Comparison of ENCODE assay signal across 20 mouse cellular contexts in the genomic region with DNA sequence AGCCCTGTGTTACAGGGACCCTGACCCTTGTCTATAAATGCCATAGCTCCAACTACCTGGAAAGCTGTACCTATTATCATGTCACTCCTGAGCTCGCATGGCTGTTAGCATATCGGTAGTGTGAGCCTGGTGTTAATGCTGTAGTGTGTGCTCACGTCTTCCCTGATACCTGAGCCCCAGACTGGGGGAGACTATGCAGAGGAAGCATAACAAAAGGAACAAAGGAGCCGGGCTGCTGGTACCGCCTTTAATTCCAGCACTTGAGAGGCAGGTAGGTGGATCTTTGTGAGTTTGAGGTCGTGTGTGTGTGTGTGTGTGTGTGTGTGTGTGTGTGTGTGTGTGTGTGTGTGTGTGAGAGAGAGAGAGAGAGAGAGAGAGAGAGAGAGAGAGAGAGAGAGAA. TPM values are rescaled to one million over a fixed set of nuclear protein-coding genes. Genes with fewer than 3 reads are reported as not detected.
DNase-seq lines count a peak whose midpoint lies in the region; TF ChIP-seq lines count a peak whose summit lies in the region.
"Had no signal": no experiment of that assay in that cellular context is flagged by ENCODE, and none has a peak within 500 bp of the region (broad histone marks: within the 10 kb centered on the region; RNA-seq: fewer than 3 reads in every experiment).

No protein-coding gene starts in this region.

- DNase-seq in ES-CJ7 (ENCODE audit: low read depth, low spot score) (peak; percentile 57), ZHBTc4 (ENCODE audit: low read depth, low spot score) (peak; percentile 50)
- DNase-seq in layer of hippocampus, postnatal 10 days (ENCODE audit: low spot score in 2 of 2) = no peak
- DNase-seq in frontal cortex, adult 2 months (ENCODE audit: extremely low spot score in 1 of 2, low spot score in 1 of 2) = no peak
- DNase-seq: adrenal gland, adult 2 months; adrenal gland, postnatal 10 days; adrenal gland, postnatal 25 days; cerebellum, adult 11 months; cerebellum, adult 18-20 months; cerebellum, adult 8-10 months; cerebellum, adult 9-11 months; cerebellum, postnatal 14 days; cerebellum, postnatal 36 days; embryo, embryonic 11 days had no signal

- no peaks in the 10 kb centered on the region for H3K36me3 ChIP-seq in ES-Bruce4 (ENCODE audit: control insufficient read depth, insufficient read depth, low read length, poor library complexity, severe bottlenecking)

- no peaks in the 10 kb centered on the region for H3K27me3 ChIP-seq in ES-Bruce4 (ENCODE audit: control insufficient read depth, insufficient read depth, low read length, poor library complexity, severe bottlenecking)
- H3K27me3 ChIP-seq: embryonic facial prominence, embryonic 12.5 days; embryonic facial prominence, embryonic 15.5 days; forebrain, embryonic 12.5 days had no signal

- H3K4me1 ChIP-seq in ES-Bruce4 (ENCODE audit: control insufficient read depth, insufficient read depth, low read length) = peaks cover 2% of the 10 kb centered on the region

- no peaks in the 10 kb centered on the region for H3K9me3 ChIP-seq in ES-Bruce4 (replicated peaks; ENCODE audit: control insufficient read depth, insufficient read depth, low read length, poor library complexity, severe bottlenecking)
- H3K9me3 ChIP-seq: embryonic facial prominence, embryonic 12.5 days; embryonic facial prominence, embryonic 15.5 days; forebrain, embryonic 10.5 days; forebrain, embryonic 12.5 days had no signal

- no peak overlapping the region for H3K9ac ChIP-seq in ES-Bruce4 (ENCODE audit: low read depth, poor library complexity, severe bottlenecking)
- H3K9ac ChIP-seq: embryonic facial prominence, embryonic 12.5 days; embryonic facial prominence, embryonic 15.5 days; forebrain, embryonic 12.5 days had no signal

- H3K4me3 ChIP-seq in ES-Bruce4 (ENCODE audit: low read depth, low read length) = no peak overlapping the region
- H3K4me3 ChIP-seq: embryonic facial prominence, embryonic 12.5 days; embryonic facial prominence, embryonic 15.5 days; erythroblast, embryonic 14.5 days; forebrain, embryonic 10.5 days; forebrain, embryonic 12.5 days had no signal

- TF ChIP-seq CTCF in ES-Bruce4 (IDR thresholded peaks at IDR 0.05; ENCODE audit: low read depth, low read length) = no peak

- 0 out of 2 replicates have a peak overlapping the region, but pooled peaks have one; percentile 5 for H3K27ac ChIP-seq in ES-Bruce4 (ENCODE audit: insufficient read depth, low read length)
- H3K27ac ChIP-seq: embryonic facial prominence, embryonic 12.5 days; embryonic facial prominence, embryonic 15.5 days; forebrain, embryonic 10.5 days; forebrain, embryonic 12.5 days had no signal

- no peak for TF ChIP-seq POLR2A in ES-Bruce4 (IDR thresholded peaks at IDR 0.05; ENCODE audit: insufficient read depth, low read length)

- TF ChIP-seq EP300 in ES-Bruce4 (IDR thresholded peaks at IDR 0.05; ENCODE audit: insufficient read depth, low read depth, low read length) = no peak

RNA-seq across cellular contexts. Expression of a gene that starts 4.5 kb away (rescaled TPM):
- polyA plus RNA-seq in ES-Bruce4 (2011; ENCODE audit: insufficient read depth, insufficient read length, low read depth, missing spikeins) = 77.2 and 79.3 TPM in 2 replicates
- 10 to 100 TPM; 42.4 to 45.4 TPM for total RNA-seq in layer of hippocampus, postnatal 10 days (2021)
- polyA plus RNA-seq in frontal cortex, adult 2 months (2012; rRNA removed) = 71.0 and 74.3 TPM in 2 replicates

RNA-seq across cellular contexts. Expression of a gene that starts 5.4 kb away (rescaled TPM):
- polyA plus RNA-seq in ES-Bruce4 (2011; ENCODE audit: insufficient read depth, insufficient read length, low read depth, missing spikeins) = 6.4 and 7.9 TPM in 2 replicates
- total RNA-seq in layer of hippocampus, postnatal 10 days (2021) = 10 to 100 TPM; 44.3 to 52.2 TPM
- 42.2 and 45.7 TPM in 2 replicates for polyA plus RNA-seq in frontal cortex, adult 2 months (2012; rRNA removed)

RNA-seq across cellular contexts. Expression of a gene that starts 29.5 kb away (rescaled TPM):
- 67.5 and 73.3 TPM in 2 replicates for polyA plus RNA-seq in ES-Bruce4 (2011; ENCODE audit: insufficient read depth, insufficient read length, low read depth, missing spikeins)
- total RNA-seq in layer of hippocampus, postnatal 10 days (2021) = 10 to 100 TPM; 26.1 to 27.0 TPM
- 18.9 and 19.7 TPM in 2 replicates for polyA plus RNA-seq in frontal cortex, adult 2 months (2012; rRNA removed)

Comparison
In these comparisons a context has a peak if more than half of its experiments do, and no peak if none do; other contexts are left out.
1. DNase-seq: peak in ES-CJ7 (single experiment) and ZHBTc4 (single experiment); none in layer of hippocampus, postnatal 10 days (0 of 2) and frontal cortex, adult 2 months (0 of 2).